Mouse (Mus musculus) erythroblast, embryonic 14.5 days (primary cell): ENCODE results near the gene Nudt22.

Experiments used
- GATA1 ChIP-seq: IDR thresholded peaks from 2 replicates; pipeline ENCODE4 v1.6.1; 2012; ENCODE audit warnings: low read length, inconsistent platforms, mixed read lengths
- TAL1 ChIP-seq: IDR thresholded peaks from 3 replicates; pipeline ENCODE4 v1.6.1; 2012; ENCODE audit warnings: low read length, inconsistent platforms, mixed read lengths

DNA sequence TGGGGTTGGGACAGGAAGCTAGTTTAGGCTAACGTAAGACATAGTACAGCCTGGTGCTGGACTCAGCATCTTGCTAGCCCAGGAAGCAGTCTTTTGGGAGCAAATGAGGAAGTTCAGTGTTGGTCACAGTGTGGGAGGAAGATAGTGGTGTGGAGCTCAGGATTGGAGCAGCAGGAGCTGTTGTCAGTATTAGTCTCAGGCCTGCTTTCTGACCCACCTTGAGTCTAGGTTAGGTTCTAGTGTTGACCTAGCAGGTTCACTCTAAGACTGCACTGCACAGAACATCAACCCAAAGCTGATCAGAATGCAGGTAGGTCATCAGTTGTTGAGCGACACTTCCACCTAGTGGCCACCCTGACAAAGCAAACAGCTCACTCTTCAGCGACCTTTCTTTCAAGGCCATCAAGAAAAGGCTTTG lies 24.3 kb upstream of the Nudt22 start:
- no peak for TF ChIP-seq GATA1
- TF ChIP-seq TAL1, result no peak
